In the genomic region with DNA sequence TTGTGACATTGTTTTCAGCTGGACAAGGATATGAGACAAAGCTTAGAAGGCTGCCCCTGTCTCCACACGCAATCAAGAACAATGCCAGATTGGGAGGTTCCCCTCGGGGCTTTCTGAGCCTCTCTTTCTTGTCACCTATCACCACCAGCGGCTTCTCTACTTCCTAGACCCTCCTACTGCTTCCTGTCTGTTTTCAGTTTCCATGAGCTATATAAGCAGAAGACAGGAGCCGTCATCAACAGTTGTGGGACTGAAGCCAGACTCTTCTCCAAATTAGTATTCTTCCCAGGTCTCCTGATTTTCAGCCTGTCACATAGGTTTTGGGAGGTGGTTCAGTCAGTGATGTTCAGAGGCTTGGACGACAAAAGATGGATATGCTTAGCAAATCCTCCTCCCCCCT, we compare ENCODE assay signal across 8 mouse cellular contexts. TPM values are rescaled to one million over a fixed set of nuclear protein-coding genes. Genes with fewer than 3 reads are reported as not detected.
DNase-seq lines count a peak whose midpoint lies in the region; ATAC-seq and TF ChIP-seq lines count a peak whose summit lies in the region.

No protein-coding gene starts in this region.

- H3K27ac ChIP-seq in left cerebral cortex, adult 2 months: peak overlapping the region; percentile 32; the same call in 1 of the 2 replicates

- intact Hi-C loops in left cerebral cortex, adult 2 months (cut with DNase I): no loop called here
- intact Hi-C loops in gastrocnemius, postnatal 36 days (cut with DNase I): no loop called here

- H3K4me3 ChIP-seq in left cerebral cortex, adult 2 months: peak overlapping the region; percentile 16

- no peak for TF ChIP-seq CTCF in left cerebral cortex, adult 2 months (IDR thresholded peaks at IDR 0.05)

- DNase-seq in left cerebral cortex, adult 2 months (ENCODE audit: extremely low spot score in 1 of 2, low spot score in 2 of 2): no peak
- no peak for DNase-seq in left cerebral cortex, adult 11 months (ENCODE audit: low spot score)
- peak; percentile 52 for DNase-seq in brain, adult 2 months (ENCODE audit: low read depth, low spot score)
- peak; percentile 50 for DNase-seq in lung, postnatal 10 days
- peak; percentile 57 for DNase-seq in thymus, postnatal 14 days
- no peak for DNase-seq in gastrocnemius, adult 8-10 months (ENCODE audit: low spot score in 2 of 2)
- no peak for DNase-seq in gastrocnemius, postnatal 36 days

- ATAC-seq in hematopoietic stem cell, adult 5-6 weeks (replicated peaks in 1 of 2; ENCODE audit: insufficient read depth in 1 of 2, low FRiP score in 2 of 2, low TSS enrichment in 1 of 2, low read depth in 1 of 2, poor library complexity in 2 of 2, severe bottlenecking in 2 of 2): peak; percentile 84 to 85

RNA-seq across cellular contexts. Expression of a gene that starts 47.6 kb away (rescaled TPM):
- total RNA-seq in left cerebral cortex, adult 2 months (2021): 10 to 100 TPM; 17.1 to 18.1 TPM
- total RNA-seq in hematopoietic stem cell, adult 5-6 weeks (2017): 18.5 and 27.3 TPM in 2 replicates
- 1 to 10 TPM; 3.2 to 5.8 (median 4.8) TPM for total RNA-seq in gastrocnemius, adult 8-10 months (2022)
- 1 to 10 TPM; 7.1 to 9.8 TPM for total RNA-seq in gastrocnemius, postnatal 36 days (2021)

Comparison
In these comparisons a context has a peak if more than half of its experiments do, and no peak if none do; other contexts are left out.
1. DNase-seq: peak in brain, adult 2 months (single experiment), lung, postnatal 10 days (single experiment) and thymus, postnatal 14 days (single experiment); none in left cerebral cortex, adult 2 months (0 of 2), left cerebral cortex, adult 11 months (single experiment), gastrocnemius, adult 8-10 months (0 of 2) and gastrocnemius, postnatal 36 days (0 of 2).